Mouse (Mus musculus): ENCODE results near the gene Esr1. TPM values are rescaled to one million over a fixed set of nuclear protein-coding genes. Genes with fewer than 3 reads are reported as not detected.

The Esr1 gene
- polyA plus RNA-seq, 1 experiment from 2014 or later: 0.05 TPM

Other genes with a start within 250 kb of the Esr1 start
- 11.7 and 12.3 TPM in 2 replicates for gene Zbtb2, start 223.5 kb upstream of the Esr1 start, polyA plus RNA-seq (2014; fragmentation: Nextera tagmentation; extraction: Ambion mirVana)
- 56.2 and 60.3 TPM in 2 replicates for gene Rmnd1, start 179.2 kb upstream of the Esr1 start, polyA plus RNA-seq (2014; fragmentation: Nextera tagmentation; extraction: Ambion mirVana)
- gene Armt1, start 179.1 kb upstream of the Esr1 start, polyA plus RNA-seq (2014; fragmentation: Nextera tagmentation; extraction: Ambion mirVana): 30.1 and 33.4 TPM in 2 replicates
- not detected in 2 replicates for gene Ccdc170, start 129.1 kb upstream of the Esr1 start, polyA plus RNA-seq (2014; fragmentation: Nextera tagmentation; extraction: Ambion mirVana)

All from liver, embryonic 11.5 days (tissue).